Mouse (Mus musculus) fibroblast of lung, adult 2 months (primary cell): ENCODE data around the gene Hdac1.

ENCODE experiments used
- DNase-seq: peaks from one replicate; pipeline ENCODE4 v3.0.0-alpha.2; 2011; ENCODE audit warnings: low read depth

Gene Hdac1

DNA sequence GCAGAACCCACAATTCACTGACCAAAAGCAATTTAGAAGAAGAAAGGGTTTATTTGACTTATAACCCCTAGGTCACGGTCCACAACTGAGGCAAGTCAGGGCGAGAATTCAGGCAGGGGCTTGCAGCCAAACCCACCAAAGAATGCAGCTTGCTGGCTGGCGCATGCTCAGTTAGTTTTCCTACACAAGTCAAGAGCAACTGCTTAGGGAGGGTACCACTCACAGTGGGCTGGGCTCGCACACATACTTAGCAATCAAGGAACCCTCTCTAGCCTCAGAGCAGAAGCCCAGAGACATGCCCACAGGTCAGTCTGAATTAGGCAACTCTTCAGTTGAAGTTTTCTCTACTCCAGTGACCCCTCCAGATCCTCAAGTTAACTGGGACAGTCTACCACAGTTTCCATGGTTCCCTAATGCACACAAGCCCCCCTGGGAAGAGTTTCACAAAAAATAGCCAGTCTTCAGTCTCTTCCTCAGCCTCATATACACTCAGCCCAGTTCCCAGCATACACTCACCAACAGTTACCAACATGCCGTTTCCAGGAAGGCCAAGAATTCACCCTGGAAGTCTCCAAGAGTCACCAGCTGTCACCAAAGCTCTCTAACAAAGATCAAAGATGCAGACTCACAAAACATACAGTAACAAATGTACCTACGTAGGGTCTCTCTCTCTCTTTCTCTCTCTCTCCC is 31.6 kb downstream of the Hdac1 start:
- peak; percentile 65 for DNase-seq

DNA sequence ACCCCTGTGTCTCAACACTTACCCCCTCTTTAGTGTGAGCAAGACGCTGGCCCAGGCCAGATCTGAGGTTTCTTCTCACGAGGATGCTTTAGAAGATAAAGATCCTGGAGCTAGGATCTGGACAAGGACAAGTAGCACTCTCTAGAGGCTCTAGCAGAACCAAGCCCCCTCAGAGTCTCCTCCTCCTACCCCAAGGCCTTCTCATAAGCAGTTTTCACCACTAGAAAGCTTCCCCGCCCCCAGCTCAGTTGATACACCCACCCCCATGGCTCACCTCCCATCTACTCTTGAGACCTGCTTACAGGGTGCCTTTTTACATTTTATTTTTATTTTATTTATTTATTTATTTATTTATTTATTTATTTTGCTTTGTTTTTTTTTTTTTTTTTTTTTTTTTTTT is 32.9 kb downstream of the Hdac1 start:
- DNase-seq = no peak

DNA sequence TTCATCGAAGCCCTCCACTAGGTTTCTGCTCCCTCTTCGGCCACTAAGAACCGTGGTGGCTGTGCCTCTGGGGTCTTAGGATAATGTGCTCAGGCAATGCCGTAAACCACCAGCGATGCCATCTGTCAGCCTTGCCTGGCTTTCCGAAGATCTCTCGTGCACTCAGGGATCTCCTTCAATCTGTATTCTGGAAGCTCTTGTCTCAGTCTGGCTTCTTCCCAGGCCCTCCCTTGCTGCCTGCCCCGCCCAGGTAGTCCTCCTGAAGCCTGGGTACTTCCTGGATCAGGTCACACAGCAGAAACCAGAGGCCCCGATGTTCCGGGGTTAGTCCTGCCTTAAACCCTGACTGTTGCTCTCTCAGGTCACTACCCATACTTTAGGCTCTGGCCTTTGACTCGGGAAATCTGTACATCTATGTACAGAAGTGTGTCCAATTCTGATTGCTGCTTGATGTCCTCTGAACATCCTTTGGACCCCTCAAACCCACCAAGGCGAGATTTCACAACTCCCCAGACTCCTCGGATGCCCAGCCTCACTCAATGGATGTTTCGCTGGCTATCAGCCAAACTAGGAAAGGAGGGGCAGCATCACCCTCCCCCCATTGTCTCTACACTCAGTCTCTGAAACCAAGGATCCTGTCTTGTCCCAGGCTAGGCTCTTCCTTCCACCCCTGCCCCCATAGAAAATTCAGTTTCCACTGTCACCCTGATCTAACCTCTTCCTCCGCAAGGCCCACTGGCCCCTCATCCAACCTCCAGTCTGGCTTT is 33.5 kb downstream of the Hdac1 start:
- DNase-seq = no peak

DNA sequence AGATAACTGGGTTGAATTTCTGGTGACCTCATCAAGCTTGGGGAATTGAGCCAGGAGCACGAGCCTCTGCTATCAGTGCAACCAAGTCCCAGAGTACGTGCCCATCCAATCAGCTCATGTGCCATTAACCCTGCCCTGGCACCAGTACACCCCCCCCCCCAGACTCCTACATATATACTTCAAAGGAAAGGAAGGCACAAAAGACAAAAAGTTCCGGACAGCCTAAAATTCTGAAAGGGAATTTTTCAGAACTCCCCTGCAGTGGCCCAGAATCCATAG is 34.3 kb downstream of the Hdac1 start:
- DNase-seq = no peak

DNA sequence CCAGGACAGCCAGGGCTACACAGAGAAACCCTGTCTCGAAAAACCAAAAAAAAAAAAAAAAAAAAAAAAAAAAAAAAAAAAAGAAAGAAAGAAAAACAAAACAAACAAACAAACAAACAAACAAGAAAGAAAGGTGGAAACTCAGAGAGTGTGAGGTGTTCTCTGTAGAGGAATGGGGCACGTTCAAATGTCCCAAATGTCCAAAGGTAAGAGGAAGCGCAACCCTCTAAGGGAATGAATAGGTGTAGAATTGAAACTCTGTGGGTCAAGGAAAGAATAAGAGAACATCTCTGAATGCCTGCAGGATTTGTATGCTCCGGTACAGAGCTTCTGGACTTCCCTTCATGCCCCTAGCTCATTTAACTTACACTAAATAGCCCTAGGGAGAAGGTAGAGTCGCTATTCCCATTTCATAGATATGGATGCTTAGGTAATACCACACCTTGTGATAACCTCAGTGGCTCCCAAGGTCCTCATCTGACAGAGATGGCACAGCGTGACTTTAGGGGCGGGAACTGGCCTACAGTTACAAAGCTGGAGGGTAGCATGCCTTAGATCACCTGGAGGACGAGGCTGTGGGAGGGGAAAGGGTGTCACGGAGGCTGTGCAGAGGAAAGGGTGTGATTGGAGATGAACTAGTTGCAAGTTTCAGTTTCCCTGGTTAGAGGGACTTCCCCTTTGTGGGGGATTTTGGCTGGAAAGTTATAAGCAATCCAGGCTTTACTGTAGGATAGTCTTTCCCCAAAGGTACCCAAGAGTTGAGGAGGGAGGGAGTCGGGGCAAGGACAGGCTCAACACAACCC is 34.9 kb downstream of the Hdac1 start:
- no peak for DNase-seq

DNA sequence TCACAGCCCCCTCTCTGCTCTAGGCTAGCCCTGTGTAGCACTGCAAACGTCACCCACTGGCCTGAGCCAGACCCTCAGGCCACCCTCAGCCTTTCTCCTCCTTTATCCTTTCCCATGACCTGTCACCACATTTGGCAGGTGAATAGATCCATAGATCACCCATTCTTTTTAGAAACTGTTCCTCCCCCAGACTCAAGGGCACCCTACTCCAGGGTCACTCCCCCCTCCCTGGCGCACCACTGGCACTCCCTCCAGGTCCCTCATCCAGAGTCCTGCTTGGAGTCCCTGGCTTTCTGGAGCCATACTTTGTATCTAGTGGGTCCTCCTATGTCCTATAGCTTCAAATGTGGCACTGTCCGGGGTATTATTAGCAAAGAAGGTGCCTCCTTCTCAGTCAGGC is 37.0 kb downstream of the Hdac1 start:
- no peak for DNase-seq

DNA sequence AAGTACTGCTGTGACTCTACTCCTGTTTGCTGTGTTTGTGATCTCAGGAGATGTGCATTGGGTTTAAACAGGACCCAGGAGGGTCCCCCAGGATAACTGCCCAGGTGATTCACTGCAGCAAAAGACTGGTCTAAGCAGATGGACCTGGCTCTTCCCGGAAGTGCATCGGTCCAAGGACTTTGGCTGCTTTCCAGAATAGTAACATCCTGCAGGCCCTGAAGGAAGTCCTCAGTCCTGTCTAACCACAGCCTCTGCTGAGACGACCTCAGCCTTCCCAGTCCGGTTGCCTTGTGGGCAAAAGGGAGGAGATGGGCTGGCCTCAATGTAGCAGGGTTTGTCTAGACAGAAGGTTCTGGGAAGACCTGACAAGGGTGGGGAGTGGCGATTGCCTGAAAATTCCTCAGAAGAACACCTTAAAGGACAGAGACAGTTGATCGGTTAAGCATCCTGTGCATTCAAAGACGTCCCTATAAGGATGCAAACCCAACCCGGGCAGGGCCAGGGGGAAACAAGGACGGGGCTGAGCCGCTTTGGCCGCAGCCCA is 39.5 kb downstream of the Hdac1 start:
- no peak for DNase-seq

DNA sequence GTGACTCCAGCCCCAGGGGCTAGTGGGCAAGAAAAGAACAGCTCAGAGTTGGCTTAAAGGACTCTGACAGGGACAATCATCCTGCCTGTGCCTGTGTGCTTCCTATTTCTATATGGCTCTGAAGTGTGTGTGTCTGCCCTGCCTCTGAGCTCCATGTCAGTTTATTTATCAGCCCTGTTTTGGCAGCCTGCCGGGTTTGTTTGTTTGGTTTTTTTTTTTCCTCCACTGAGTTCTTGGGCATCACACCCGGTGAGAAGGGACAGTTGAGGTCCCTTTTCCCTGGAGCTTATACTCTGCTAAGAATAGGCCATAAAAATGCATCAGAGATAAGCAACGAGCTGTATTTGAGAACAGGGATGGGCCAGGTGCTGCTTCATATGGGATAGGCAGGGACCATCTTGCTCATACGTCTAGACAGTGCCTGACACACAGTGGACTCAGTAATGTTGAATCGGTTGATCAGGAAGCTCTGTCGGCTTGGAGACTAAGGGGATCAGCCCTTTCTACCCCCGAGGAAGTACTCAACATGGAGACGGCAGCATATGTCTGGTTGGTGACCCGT is 40.1 kb downstream of the Hdac1 start:
- DNase-seq = no peak

DNA sequence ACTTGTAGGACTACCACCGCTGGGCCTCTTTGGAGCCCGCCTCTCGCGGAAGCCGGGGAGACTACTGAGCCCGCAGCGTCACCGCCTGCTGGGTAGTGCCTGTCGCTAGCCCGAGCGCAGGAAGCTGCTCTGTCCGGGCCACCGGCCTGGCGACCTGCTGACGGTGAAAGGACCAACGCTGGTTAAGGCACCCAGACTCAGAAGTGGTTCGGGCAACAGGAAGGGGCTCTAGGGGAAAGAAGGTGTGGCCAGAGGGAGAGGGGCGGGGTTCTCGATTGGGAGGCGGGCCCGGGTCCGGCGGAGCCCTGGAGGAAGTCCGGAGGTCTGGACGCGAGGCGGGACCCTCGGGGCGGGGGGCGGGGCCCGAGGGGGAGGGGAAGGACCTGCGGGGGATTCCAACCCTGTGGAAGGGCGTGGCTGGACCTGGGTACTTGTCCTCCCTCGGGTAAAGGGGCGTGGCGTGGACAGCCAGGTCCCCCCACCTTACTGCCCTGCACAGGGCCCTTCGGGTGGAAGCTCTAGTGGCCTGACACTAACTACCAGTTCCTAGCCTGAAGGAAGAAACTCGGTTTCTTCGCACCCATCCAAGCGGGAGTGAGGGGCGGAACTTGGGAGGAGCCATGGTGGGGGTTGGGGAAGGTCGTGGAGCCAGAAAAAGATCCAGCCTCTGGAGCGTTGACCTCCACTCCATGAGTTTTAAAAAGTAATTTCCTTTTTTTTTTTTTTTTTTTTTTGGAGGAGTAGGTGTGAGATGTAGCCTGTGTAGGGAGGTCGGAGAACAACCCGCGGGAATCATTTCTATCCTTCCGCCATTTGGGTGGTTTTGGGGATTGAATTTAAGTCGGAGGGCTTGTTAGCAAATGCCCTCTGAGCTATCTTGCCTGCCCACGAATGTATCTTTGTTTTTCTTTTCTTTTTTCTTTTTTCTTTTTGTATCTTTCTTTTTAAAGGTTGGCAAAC is 41.6 kb downstream of the Hdac1 start:
- peak; percentile 35 for DNase-seq

DNA sequence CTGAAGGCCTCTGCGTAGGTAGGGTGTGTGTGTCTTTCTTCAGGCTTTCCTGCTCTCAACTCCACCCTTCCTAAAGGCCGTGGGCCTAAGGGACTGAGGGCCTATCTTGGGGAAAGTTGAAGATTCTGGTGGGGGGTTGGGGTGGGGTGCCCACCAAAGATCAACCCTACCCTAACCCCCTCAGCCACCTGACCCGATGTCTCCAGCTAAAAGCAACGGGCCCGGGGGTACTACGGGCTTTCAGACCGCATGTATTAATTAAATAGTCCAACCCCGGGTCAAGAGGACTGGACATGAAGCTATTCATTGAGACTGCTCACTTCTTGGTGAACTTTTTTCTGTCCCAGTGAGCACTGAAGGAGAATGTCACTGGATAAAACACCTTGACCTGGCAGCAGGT is 42.5 kb downstream of the Hdac1 start:
- no peak for DNase-seq

DNA sequence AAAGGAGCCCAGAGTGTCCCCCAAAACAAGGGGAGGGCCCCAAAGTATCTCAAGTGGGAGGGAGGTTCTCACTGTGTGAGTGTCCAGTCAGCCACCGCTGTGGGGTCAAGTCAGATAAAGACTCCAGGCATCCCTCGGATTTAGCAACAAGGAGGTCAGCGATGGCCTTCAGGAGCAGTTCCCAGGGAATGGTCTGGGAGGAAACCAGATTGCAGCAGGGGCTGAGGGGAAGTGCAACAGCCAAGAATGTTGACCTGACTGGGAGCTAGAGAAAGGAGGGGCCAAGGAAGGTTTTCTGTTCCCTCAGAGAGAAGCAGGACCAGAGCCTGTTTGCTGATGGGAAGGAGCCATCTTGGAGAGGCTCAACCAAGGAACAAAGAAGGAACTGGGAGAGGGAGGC is 43.6 kb downstream of the Hdac1 start:
- DNase-seq = no peak

DNA sequence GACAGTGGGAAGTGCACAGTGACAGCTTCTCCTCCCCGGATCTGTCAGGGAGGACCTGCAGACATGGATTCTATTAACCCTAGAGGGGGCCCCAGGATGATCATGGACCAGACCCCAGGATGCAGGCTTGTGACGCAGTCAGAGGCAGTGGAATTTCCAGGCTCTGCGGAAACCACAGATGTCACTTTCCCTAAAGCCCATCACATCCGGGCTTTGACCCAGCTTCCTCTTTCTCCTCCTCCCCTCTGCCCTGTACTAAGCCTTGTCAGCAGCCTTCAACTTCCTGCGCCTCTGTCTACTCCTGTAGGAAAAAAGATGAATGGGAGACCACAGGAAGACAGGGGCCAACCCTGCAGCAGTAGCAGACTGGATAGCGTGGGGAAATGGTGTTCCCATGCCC is 45.9 kb downstream of the Hdac1 start:
- DNase-seq = no peak

DNA sequence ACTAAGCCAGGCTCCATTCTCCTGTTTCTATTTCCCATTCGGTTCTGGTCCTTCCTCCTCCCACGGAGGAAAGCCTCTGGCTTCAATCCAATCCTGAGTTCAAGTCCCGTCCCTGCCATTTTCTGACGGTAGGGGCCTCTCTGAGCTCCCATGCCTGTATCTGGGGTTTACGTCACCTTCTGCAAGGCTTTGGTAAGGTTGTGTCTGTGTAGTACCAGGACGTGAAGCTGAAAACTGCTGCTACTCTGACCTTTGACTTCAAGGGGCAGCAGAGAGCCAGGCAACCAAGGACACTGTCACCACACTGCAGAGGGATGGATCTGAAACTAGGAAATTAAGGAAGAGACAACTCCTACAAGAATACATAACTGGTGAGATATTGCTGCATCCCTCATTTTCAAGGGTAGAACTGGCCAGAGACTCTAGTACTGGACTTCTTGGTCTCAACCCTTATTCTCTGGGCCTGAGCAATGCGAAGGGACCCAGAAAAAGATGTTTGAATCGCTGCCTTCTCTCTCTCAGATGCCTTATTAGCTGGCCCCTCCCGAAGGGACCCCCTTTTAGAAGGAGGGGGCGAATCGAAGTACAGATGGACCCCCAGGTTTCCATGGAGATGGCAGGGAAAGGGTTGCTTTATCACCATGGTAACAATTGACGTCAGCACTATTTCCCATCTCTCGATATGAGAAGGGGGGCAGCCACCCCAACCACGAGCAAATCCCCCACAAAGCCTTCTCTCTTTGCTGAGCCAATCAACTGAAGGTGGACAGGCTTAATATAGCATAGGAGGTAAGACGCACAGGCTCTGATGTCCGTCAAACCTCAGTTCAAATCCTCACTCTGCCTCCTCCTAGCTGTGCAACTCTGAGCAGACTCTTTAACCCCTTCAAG is 46.6 kb downstream of the Hdac1 start:
- no peak for DNase-seq

DNA sequence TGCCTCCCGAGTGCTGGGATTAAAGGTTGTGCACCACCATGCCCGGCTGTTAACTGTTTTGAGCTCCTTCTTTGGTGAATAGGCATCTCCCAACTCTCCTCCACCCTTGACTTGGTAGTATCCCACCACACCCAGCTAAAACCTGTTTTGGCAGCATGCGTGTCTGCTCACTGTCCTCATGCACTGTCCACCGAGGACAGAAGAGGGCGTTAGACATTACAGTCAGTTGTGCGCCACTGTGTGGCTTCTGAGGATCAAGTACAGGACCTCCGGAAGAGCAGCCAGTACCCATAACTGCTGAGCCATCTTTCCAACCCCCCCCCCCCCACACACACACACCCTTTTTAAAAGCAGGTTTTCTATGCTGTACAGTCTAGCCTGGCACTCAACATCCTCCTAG is 47.8 kb downstream of the Hdac1 start:
- DNase-seq = no peak

DNA sequence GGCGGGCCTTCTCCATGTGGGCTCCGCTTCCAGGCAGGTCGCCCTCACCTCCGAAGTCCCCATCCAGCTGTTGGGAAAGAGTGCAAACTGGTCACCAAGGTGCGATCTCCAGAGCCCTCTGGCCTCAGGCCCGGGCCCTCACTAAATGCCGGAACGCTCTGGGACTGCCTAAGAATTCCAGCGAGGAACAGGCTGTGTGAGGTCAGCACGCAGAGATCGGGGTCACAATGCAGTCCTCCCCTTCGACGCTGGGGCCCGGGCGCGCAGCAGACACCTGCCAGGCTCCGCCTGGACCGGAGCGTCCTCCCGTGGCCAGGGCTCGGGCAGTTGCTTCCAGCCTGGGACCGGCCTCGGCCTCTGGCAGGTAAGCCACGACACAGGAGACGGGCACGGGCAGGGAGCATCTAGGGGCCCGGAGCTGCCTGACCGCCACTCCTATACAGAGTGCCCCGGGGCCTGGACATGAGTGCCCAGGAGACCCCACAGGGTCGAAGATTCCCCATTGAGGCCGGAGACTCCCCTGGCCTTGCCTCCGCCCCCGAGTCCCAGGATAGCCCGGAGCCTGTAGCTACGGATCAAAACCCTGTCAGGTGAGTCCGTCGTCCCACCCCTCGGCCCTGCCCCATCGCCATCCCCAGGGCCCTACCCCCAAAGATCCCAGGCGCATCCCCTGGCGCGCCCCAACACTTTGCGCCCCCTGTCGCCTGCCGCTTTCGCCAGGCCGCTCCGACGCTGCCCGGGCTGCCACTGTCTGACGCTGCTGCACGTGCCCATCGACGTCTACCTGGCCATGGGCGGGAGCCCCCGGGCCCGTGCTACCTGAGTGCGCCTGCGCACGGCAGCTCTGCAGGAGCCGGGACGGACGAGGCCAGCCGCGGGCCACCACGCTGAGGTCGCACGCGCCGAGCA is 51.3 kb downstream of the Hdac1 start, which contains the start of the genes Tssk3 and Fam229a:
Tssk3 (minus strand) TSS at position 51 of the 909 bp plus-strand sequence.
Fam229a (plus strand) TSS at position 219 of the 909 bp plus-strand sequence.
- no peak for DNase-seq

DNA sequence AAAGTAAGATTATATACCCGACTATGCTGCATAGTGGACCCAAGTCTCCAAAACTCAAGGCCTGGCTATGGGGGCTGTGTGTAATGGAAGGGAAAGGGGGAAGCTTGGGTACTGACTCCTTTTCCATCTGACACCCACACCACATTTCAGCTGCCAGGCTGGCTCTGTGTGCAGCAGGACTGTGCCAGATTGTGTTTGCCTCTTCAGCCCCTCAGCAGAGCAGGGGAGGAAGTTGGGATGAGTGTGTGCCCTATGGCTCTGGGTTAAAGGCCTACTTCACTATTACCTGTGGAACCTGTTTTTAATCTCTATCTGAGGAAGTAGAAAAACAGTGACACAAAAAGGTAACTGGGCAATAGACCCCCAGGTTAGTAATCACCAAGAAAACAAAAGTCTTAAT is 61.4 kb downstream of the Hdac1 start:
- no peak for DNase-seq

DNA sequence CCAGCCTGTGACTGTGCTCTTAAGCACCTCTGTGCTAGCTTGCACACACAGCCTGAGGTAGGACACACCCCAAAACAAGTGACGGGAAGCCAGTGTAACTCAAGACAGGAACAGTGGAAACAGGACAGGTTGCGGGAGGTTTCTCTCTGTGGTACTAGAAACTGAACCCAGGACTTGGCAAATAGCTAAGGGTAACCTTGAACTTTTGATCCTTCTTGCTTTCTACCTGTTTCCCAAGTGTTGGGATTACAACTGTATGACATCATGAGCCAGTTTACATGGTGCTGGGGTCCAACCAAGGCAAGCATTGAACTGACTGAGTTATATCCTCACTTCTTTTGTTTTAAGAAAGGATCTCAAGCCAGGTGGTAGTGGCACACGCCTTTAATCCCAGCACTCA is 62.6 kb downstream of the Hdac1 start:
- no peak for DNase-seq

DNA sequence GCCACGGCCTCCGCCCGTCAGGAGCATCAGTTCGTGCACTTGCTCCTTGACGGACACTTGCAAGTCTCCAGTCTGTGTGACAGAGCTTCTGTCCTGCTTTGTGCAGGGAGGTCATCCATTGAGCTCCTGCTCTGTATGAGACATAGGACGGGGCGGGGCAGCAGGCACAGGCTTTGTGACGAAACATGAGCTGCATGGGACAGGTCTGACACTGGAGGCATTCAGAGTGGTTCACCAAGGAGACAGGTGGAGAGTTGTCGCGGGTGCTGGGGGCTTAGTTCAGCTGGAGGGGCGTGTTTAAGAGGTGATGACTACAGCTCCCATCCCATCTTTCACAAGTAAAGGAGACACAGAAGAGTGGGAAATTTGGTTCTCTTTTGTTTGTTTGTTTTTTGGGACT is 66.5 kb downstream of the Hdac1 start:
- no peak for DNase-seq
